Mouse (Mus musculus) lung, adult 18-20 months (tissue): ENCODE measurements around the gene Tnnt3.

ENCODE experiments used
- DNase-seq, 2 experiments: peaks; one replicate each; pipeline ENCODE4 v3.0.0; 2022; ENCODE audit warnings: mixed read lengths in 2 of 2

Gene Tnnt3

GRCm38 (mm10) chr7:142498575-142498974 is at the start of gene Tnnt3:
Gene Tnnt3 (plus strand): TSS chr7:142498836.
- DNase-seq = no peak

GRCm38 (mm10) chr7:142449038-142449617 is 49.5 kb upstream of the Tnnt3 start:
- DNase-seq = no peak

- no peak for DNase-seq
Measured at GRCm38 (mm10) chr7:142454706-142455105, 43.9 kb upstream of the Tnnt3 start.

GRCm38 (mm10) chr7:142455251-142455650 is 43.4 kb upstream of the Tnnt3 start:
- DNase-seq = no peak

GRCm38 (mm10) chr7:142456806-142457205 is 41.8 kb upstream of the Tnnt3 start:
- DNase-seq = no peak

GRCm38 (mm10) chr7:142457227-142457811 is 41.3 kb upstream of the Tnnt3 start:
- peak in 1 of 2 experiments; percentile 6 for DNase-seq

- DNase-seq = peak in 1 of 2 experiments; percentile 27
Measured at GRCm38 (mm10) chr7:142458026-142458425, 40.6 kb upstream of the Tnnt3 start.

GRCm38 (mm10) chr7:142458676-142459298 is 39.8 kb upstream of the Tnnt3 start:
- DNase-seq = no peak

GRCm38 (mm10) chr7:142459299-142459691 is 39.3 kb upstream of the Tnnt3 start:
- no peak for DNase-seq

GRCm38 (mm10) chr7:142460636-142461077 is 38.0 kb upstream of the Tnnt3 start, which contains the start of gene Lsp1:
Gene Lsp1 (plus strand): TSS chr7:142460809.
- no peak for DNase-seq

GRCm38 (mm10) chr7:142461446-142461845 is 37.2 kb upstream of the Tnnt3 start:
- peak in 1 of 2 experiments; percentile 12 for DNase-seq

- peak in 1 of 2 experiments; percentile 3 for DNase-seq
Measured at GRCm38 (mm10) chr7:142462190-142462589, 36.4 kb upstream of the Tnnt3 start.

GRCm38 (mm10) chr7:142462594-142463078 is 36.0 kb upstream of the Tnnt3 start:
- DNase-seq = peak in 1 of 2 experiments; percentile 16

- peak in 1 of 2 experiments; percentile 14 for DNase-seq
Measured at GRCm38 (mm10) chr7:142470171-142470691, 28.4 kb upstream of the Tnnt3 start.

GRCm38 (mm10) chr7:142470808-142471413 is 27.7 kb upstream of the Tnnt3 start:
- DNase-seq = peak; percentile 35 to 45

- peak in 1 of 2 experiments; percentile 4 for DNase-seq
Measured at GRCm38 (mm10) chr7:142471414-142471861, 27.2 kb upstream of the Tnnt3 start.

GRCm38 (mm10) chr7:142471884-142472570 is 26.6 kb upstream of the Tnnt3 start:
- peak in 1 of 2 experiments; percentile 2 for DNase-seq

- no peak for DNase-seq
Measured at GRCm38 (mm10) chr7:142472936-142473335, 25.7 kb upstream of the Tnnt3 start.

GRCm38 (mm10) chr7:142473476-142473875 is 25.2 kb upstream of the Tnnt3 start:
- no peak for DNase-seq

- peak in 1 of 2 experiments; percentile 33 for DNase-seq
Measured at GRCm38 (mm10) chr7:142474799-142475198, 23.8 kb upstream of the Tnnt3 start.

GRCm38 (mm10) chr7:142475641-142476040 is 23.0 kb upstream of the Tnnt3 start:
- DNase-seq = no peak

GRCm38 (mm10) chr7:142476271-142476670 is 22.4 kb upstream of the Tnnt3 start:
- no peak for DNase-seq
